Mouse (Mus musculus) kidney, embryonic 15.5 days (tissue): ENCODE results near the gene Ms4a3. TPM values are rescaled to one million over a fixed set of nuclear protein-coding genes. Genes with fewer than 3 reads are reported as not detected.
A peak's percentile ranks its signal among the peaks of the same experiment; 100 is the strongest.

Experiments
- ATAC-seq: fragments of 200-750 bp; cut with Nextera tagmentation; replicated peaks from 2 replicates; pipeline ENCODE4 v1.8.0; 2017; ENCODE audit warnings: moderate TSS enrichment; ENCODE audit not compliant: low FRiP score
- H3K27ac ChIP-seq: fragments of 300-500 bp; sonication (generic); 2 replicates; pipeline ENCODE4 v1.5.1; 2015; ENCODE audit warnings: mild to moderate bottlenecking, inconsistent platforms
- H3K27me3 ChIP-seq: fragments of 300-500 bp; sonication (generic); 2 replicates; pipeline ENCODE4 v1.6.1; 2015; ENCODE audit warnings: inconsistent platforms
- H3K36me3 ChIP-seq: fragments of 300-500 bp; sonication (generic); 2 replicates; pipeline ENCODE4 v1.6.1; 2015; ENCODE audit warnings: inconsistent platforms
- H3K4me1 ChIP-seq: fragments of 300-500 bp; sonication (generic); 2 replicates; pipeline ENCODE4 v1.6.1; 2015; ENCODE audit warnings: inconsistent platforms
- H3K4me2 ChIP-seq: fragments of 300-500 bp; sonication (generic); 2 replicates; pipeline ENCODE4 v1.6.1; 2015; ENCODE audit warnings: moderate library complexity, mild to moderate bottlenecking, inconsistent platforms
- H3K4me3 ChIP-seq: fragments of 300-500 bp; sonication (generic); replicated peaks from 2 replicates; pipeline ENCODE4 v1.5.1; 2015; ENCODE audit warnings: mild to moderate bottlenecking, inconsistent platforms
- H3K9ac ChIP-seq: fragments of 300-500 bp; sonication (generic); 2 replicates; pipeline ENCODE4 v1.6.1; 2015; ENCODE audit warnings: mild to moderate bottlenecking, inconsistent platforms
- H3K9me3 ChIP-seq: fragments of 300-500 bp; sonication (generic); replicated peaks from 2 replicates; pipeline ENCODE4 v1.6.1; 2016; ENCODE audit warnings: inconsistent platforms
- WGBS: fragments of 180-500 bp; shearing (Covaris S2); methylation state at CpG from one replicate; pipeline ENCODE4 v1.1.7; 2015; ENCODE audit warnings: mixed read lengths; 5-methylcytosine and 5-hydroxymethylcytosine counted together
- polyA plus RNA-seq: library from polyadenylated mRNA; unstranded; fragments of >200 nt; fragmentation: Nextera tagmentation; extraction: Ambion mirVana; gene quantifications from 2 replicates; pipeline ENCODE4 v1.2.1, GENCODE M21; 2015

Ms4a3 gene
- polyA plus RNA-seq: 0.17 and 0.55 TPM in 2 replicates

- Histone ChIP-seq H3K4me2 (no peak within 1 kb of the TSS), H3K9me3 (no peaks in the 10 kb centered on the region), H3K4me3 (no peak within 1 kb of the TSS), H3K4me1 (no peaks in the 10 kb centered on the region), H3K27me3 (no peaks in the 10 kb centered on the region), H3K36me3 (no peaks in the 10 kb centered on the region), H3K27ac (no peak within 1 kb of the TSS), H3K9ac (no peak within 1 kb of the TSS)
- WGBS: 74% methylated on average over 1 of the region's 1 CpGs
- no peak for ATAC-seq
Measured at GRCm38 (mm10) chr19:11640732-11641131, at the start of gene Ms4a3. Gene Ms4a3 (minus strand): TSS chr19:11640851.

- Histone ChIP-seq H3K27me3 (no peaks in the 10 kb centered on the region), H3K4me2 (no peak overlapping the region), H3K36me3 (no peaks in the 10 kb centered on the region), H3K9ac (no peak overlapping the region), H3K9me3 (no peaks in the 10 kb centered on the region), H3K4me3 (no peak overlapping the region), H3K27ac (no peak overlapping the region), H3K4me1 (no peaks in the 10 kb centered on the region)
- no peak for ATAC-seq
Measured at GRCm38 (mm10) chr19:11661562-11661961, 20.9 kb upstream of the Ms4a3 start.

GRCm38 (mm10) chr19:11660459-11660858 lies 19.8 kb upstream of the Ms4a3 start, which contains the start of gene Oosp2:
Gene Oosp2 (minus strand): TSS chr19:11660559.
- Histone ChIP-seq H3K4me1 (no peaks in the 10 kb centered on the region), H3K27me3 (no peaks in the 10 kb centered on the region), H3K4me2 (no peak within 1 kb of the TSS), H3K36me3 (no peaks in the 10 kb centered on the region), H3K9me3 (no peaks in the 10 kb centered on the region), H3K9ac (no peak within 1 kb of the TSS), H3K4me3 (no peak within 1 kb of the TSS), H3K27ac (no peak within 1 kb of the TSS)
- ATAC-seq: no peak
- WGBS: 90% methylated on average over 5 of the region's 5 CpGs

- no peaks in the 10 kb centered on the region for H3K4me1 ChIP-seq
- no peak overlapping the region for H3K27ac ChIP-seq
- no peak overlapping the region for H3K4me3 ChIP-seq
- no peak overlapping the region for H3K4me2 ChIP-seq
- ATAC-seq: no peak
- 76% methylated on average over 2 of the region's 2 CpGs for WGBS
- H3K9me3 ChIP-seq: no peaks in the 10 kb centered on the region
- H3K27me3 ChIP-seq: no peaks in the 10 kb centered on the region
- H3K36me3 ChIP-seq: no peaks in the 10 kb centered on the region
- H3K9ac ChIP-seq: no peak overlapping the region
Measured at GRCm38 (mm10) chr19:11659142-11659541, 18.5 kb upstream of the Ms4a3 start.

- WGBS: 84% methylated on average over 4 of the region's 4 CpGs
- Histone ChIP-seq H3K9me3 (no peaks in the 10 kb centered on the region), H3K9ac (no peak overlapping the region), H3K4me3 (no peak overlapping the region), H3K4me2 (no peak overlapping the region), H3K36me3 (no peaks in the 10 kb centered on the region), H3K27ac (no peak overlapping the region), H3K4me1 (no peaks in the 10 kb centered on the region), H3K27me3 (no peaks in the 10 kb centered on the region)
- no peak for ATAC-seq
Measured at GRCm38 (mm10) chr19:11649564-11649963, 8.9 kb upstream of the Ms4a3 start.

- H3K4me2 ChIP-seq: no peak overlapping the region
- H3K36me3 ChIP-seq: no peaks in the 10 kb centered on the region
- no peak overlapping the region for H3K27ac ChIP-seq
- no peak for ATAC-seq
- H3K4me3 ChIP-seq: no peak overlapping the region
- H3K9me3 ChIP-seq: no peaks in the 10 kb centered on the region
- H3K27me3 ChIP-seq: no peaks in the 10 kb centered on the region
- no peaks in the 10 kb centered on the region for H3K4me1 ChIP-seq
- no peak overlapping the region for H3K9ac ChIP-seq
- WGBS: 81% methylated on average over 3 of the region's 3 CpGs
Measured at GRCm38 (mm10) chr19:11646166-11646565, 5.5 kb upstream of the Ms4a3 start.

- Histone ChIP-seq H3K27me3 (no peaks in the 10 kb centered on the region), H3K4me1 (no peaks in the 10 kb centered on the region), H3K9me3 (no peaks in the 10 kb centered on the region), H3K36me3 (no peaks in the 10 kb centered on the region), H3K27ac (no peak overlapping the region), H3K4me2 (no peak overlapping the region), H3K4me3 (no peak overlapping the region), H3K9ac (no peak overlapping the region)
- no peak for ATAC-seq
- 72% methylated on average over 4 of the region's 4 CpGs for WGBS
Measured at GRCm38 (mm10) chr19:11639038-11639437, 1.6 kb downstream of the Ms4a3 start.

GRCm38 (mm10) chr19:11635572-11635971 lies 5.1 kb downstream of the Ms4a3 start:
- H3K27me3 ChIP-seq: no peaks in the 10 kb centered on the region
- no peak overlapping the region for H3K4me2 ChIP-seq
- H3K9me3 ChIP-seq: no peaks in the 10 kb centered on the region
- no peaks in the 10 kb centered on the region for H3K36me3 ChIP-seq
- no peaks in the 10 kb centered on the region for H3K4me1 ChIP-seq
- 82% methylated on average over 5 of the region's 5 CpGs for WGBS
- H3K27ac ChIP-seq: no peak overlapping the region
- H3K9ac ChIP-seq: no peak overlapping the region
- H3K4me3 ChIP-seq: no peak overlapping the region
- no peak for ATAC-seq

GRCm38 (mm10) chr19:11634330-11634729 lies 6.3 kb downstream of the Ms4a3 start:
- H3K4me3 ChIP-seq: no peak overlapping the region
- no peak for ATAC-seq
- no peaks in the 10 kb centered on the region for H3K9me3 ChIP-seq
- H3K4me1 ChIP-seq: no peaks in the 10 kb centered on the region
- no peak overlapping the region for H3K27ac ChIP-seq
- H3K36me3 ChIP-seq: no peaks in the 10 kb centered on the region
- no peak overlapping the region for H3K9ac ChIP-seq
- no peaks in the 10 kb centered on the region for H3K27me3 ChIP-seq
- H3K4me2 ChIP-seq: no peak overlapping the region
- 86% methylated on average over 2 of the region's 2 CpGs for WGBS

GRCm38 (mm10) chr19:11633732-11634131 lies 6.9 kb downstream of the Ms4a3 start:
- no peak overlapping the region for H3K27ac ChIP-seq
- no peak overlapping the region for H3K9ac ChIP-seq
- H3K27me3 ChIP-seq: no peaks in the 10 kb centered on the region
- H3K4me2 ChIP-seq: no peak overlapping the region
- H3K9me3 ChIP-seq: no peaks in the 10 kb centered on the region
- 86% methylated on average over 1 of the region's 1 CpGs for WGBS
- H3K4me3 ChIP-seq: no peak overlapping the region
- no peaks in the 10 kb centered on the region for H3K4me1 ChIP-seq
- H3K36me3 ChIP-seq: no peaks in the 10 kb centered on the region
- no peak for ATAC-seq

GRCm38 (mm10) chr19:11625231-11625630 lies 15.4 kb downstream of the Ms4a3 start:
- no peak overlapping the region for H3K4me3 ChIP-seq
- ATAC-seq: 0 out of 2 replicates have a peak, but pooled peaks have one; percentile 36
- H3K9me3 ChIP-seq: no peaks in the 10 kb centered on the region
- no peaks in the 10 kb centered on the region for H3K27me3 ChIP-seq
- 41% methylated on average over 5 of the region's 5 CpGs for WGBS
- peaks cover 4% of the 10 kb centered on the region for H3K4me1 ChIP-seq
- no peaks in the 10 kb centered on the region for H3K36me3 ChIP-seq
- no peak overlapping the region for H3K9ac ChIP-seq
- no peak overlapping the region for H3K4me2 ChIP-seq
- H3K27ac ChIP-seq: no peak overlapping the region

GRCm38 (mm10) chr19:11624800-11625199 lies 15.9 kb downstream of the Ms4a3 start:
- Histone ChIP-seq H3K36me3 (no peaks in the 10 kb centered on the region), H3K4me2 (no peak overlapping the region), H3K27ac (no peak overlapping the region), H3K27me3 (no peaks in the 10 kb centered on the region), H3K9me3 (no peaks in the 10 kb centered on the region), H3K9ac (no peak overlapping the region), H3K4me3 (no peak overlapping the region), H3K4me1 (peaks cover 4% of the 10 kb centered on the region)
- ATAC-seq: 0 out of 2 replicates have a peak, but pooled peaks have one; percentile 54

- H3K4me2 ChIP-seq: no peak within 1 kb of the TSS
- no peak within 1 kb of the TSS for H3K9ac ChIP-seq
- no peak within 1 kb of the TSS for H3K27ac ChIP-seq
- 0 out of 2 replicates have a peak, but pooled peaks have one; percentile 29 for ATAC-seq
- WGBS: 66% methylated on average over 2 of the region's 2 CpGs
- H3K36me3 ChIP-seq: no peaks in the 10 kb centered on the region
- no peaks in the 10 kb centered on the region for H3K9me3 ChIP-seq
- no peak within 1 kb of the TSS for H3K4me3 ChIP-seq
- H3K4me1 ChIP-seq: peaks cover 4% of the 10 kb centered on the region
- H3K27me3 ChIP-seq: no peaks in the 10 kb centered on the region
Measured at GRCm38 (mm10) chr19:11623551-11623950, 17.1 kb downstream of the Ms4a3 start, which contains the start of gene Ms4a2. Gene Ms4a2 (minus strand): TSS chr19:11623719.
